10 mouse cellular contexts compared by ENCODE assay signal in the genomic region with DNA sequence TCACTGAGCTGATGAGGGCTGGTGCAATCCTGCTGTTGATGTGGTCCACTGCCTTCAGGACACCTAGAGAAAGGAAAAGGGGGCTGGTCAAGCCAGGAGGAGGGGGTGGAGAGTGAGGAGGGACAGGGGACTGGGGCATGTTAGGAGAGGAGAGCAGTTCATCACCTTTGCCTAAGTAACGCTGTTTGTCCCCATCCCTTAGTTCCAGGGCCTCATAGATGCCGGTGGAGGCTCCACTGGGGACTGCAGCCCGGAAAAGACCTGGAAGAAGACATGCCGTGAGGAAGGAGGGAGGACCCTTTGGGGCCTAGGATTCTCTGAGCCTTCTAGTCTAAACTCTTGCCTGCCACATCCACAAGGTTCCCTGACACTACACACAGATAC. TPM values are rescaled to one million over a fixed set of nuclear protein-coding genes. Genes with fewer than 3 reads are reported as not detected.
DNase-seq lines count a peak whose midpoint lies in the region; ATAC-seq and TF ChIP-seq lines count a peak whose summit lies in the region.
"Had no signal": no experiment of that assay in that cellular context is flagged by ENCODE, and none has a peak within 500 bp of the region (broad histone marks: within the 10 kb centered on the region; RNA-seq: fewer than 3 reads in every experiment).

No protein-coding gene starts in this region.

- H3K4me1 ChIP-seq in kidney, embryonic 16.5 days (ENCODE audit: insufficient read depth, low read length) = peaks cover 33% of the 10 kb centered on the region
- peaks cover 14% of the 10 kb centered on the region for H3K4me1 ChIP-seq in embryonic facial prominence, embryonic 14.5 days (ENCODE audit: control insufficient read depth, insufficient read depth, low read length)
- peaks cover 19% of the 10 kb centered on the region for H3K4me1 ChIP-seq in hindbrain, postnatal 0 days (ENCODE audit: insufficient read depth, low read length)

- WGBS in kidney, embryonic 16.5 days = 31% methylated on average over 4 of the region's 4 CpGs
- WGBS in embryonic facial prominence, embryonic 14.5 days = 34% methylated on average over 4 of the region's 4 CpGs
- WGBS in hindbrain, postnatal 0 days = 34% methylated on average over 4 of the region's 4 CpGs

- no peaks in the 10 kb centered on the region for H3K27me3 ChIP-seq in kidney, embryonic 16.5 days (ENCODE audit: insufficient read depth, low read length)
- H3K27me3 ChIP-seq in embryonic facial prominence, embryonic 14.5 days (replicated peaks; ENCODE audit: control insufficient read depth, insufficient read depth, low read length) = no peaks in the 10 kb centered on the region
- H3K27me3 ChIP-seq in hindbrain, postnatal 0 days (ENCODE audit: insufficient read depth, low read length) = no peaks in the 10 kb centered on the region
- H3K27me3 ChIP-seq in myocyte (ENCODE audit: control insufficient read depth, insufficient read depth, insufficient read length) = no peaks in the 10 kb centered on the region

- TF ChIP-seq POLR2A in myocyte (IDR thresholded peaks at IDR 0.05; ENCODE audit: insufficient read length, low read depth) = no peak

- H3K4me2 ChIP-seq in kidney, embryonic 16.5 days (replicated peaks; ENCODE audit: low read depth, low read length) = peak overlapping the region; percentile 94
- H3K4me2 ChIP-seq in embryonic facial prominence, embryonic 14.5 days (ENCODE audit: low read depth, low read length) = peak overlapping the region; percentile 91
- H3K4me2 ChIP-seq in hindbrain, postnatal 0 days (ENCODE audit: low read depth, low read length) = peak overlapping the region; percentile 75
- peak overlapping the region; percentile 89 for H3K4me2 ChIP-seq in myocyte (ENCODE audit: low read depth)

- peak overlapping the region; percentile 22 for H3K4me3 ChIP-seq in kidney, embryonic 16.5 days (ENCODE audit: low read length)
- H3K4me3 ChIP-seq in embryonic facial prominence, embryonic 14.5 days (ENCODE audit: low read depth, low read length) = 0 out of 2 replicates have a peak overlapping the region, but pooled peaks have one; percentile 6
- H3K4me3 ChIP-seq in hindbrain, postnatal 0 days (ENCODE audit: low read length) = no peak overlapping the region
- H3K4me3 ChIP-seq in myocyte = no peak overlapping the region

- no peak for ATAC-seq in kidney, embryonic 16.5 days (ENCODE audit: low FRiP score, low TSS enrichment)
- no peak for ATAC-seq in embryonic facial prominence, embryonic 14.5 days (ENCODE audit: low read depth)
- 0 out of 2 replicates have a peak, but pooled peaks have one; percentile 0 for ATAC-seq in hindbrain, postnatal 0 days

- H3K27ac ChIP-seq in kidney, embryonic 16.5 days (ENCODE audit: low read length) = peak overlapping the region; percentile 69
- no peak overlapping the region for H3K27ac ChIP-seq in embryonic facial prominence, embryonic 14.5 days (replicated peaks; ENCODE audit: low read depth, low read length)
- peak overlapping the region; percentile 78; the same call in 1 of the 2 replicates for H3K27ac ChIP-seq in hindbrain, postnatal 0 days

- no peak for TF ChIP-seq CTCF in hindbrain, postnatal 0 days (IDR thresholded peaks at IDR 0.05; ENCODE audit: low read depth)

- no peaks in the 10 kb centered on the region for H3K79me2 ChIP-seq in myocyte (ENCODE audit: control insufficient read depth, insufficient read depth)

- DNase-seq in kidney, postnatal 25 days = no peak
- DNase-seq in embryonic facial prominence, embryonic 14.5 days (ENCODE audit: low spot score) = no peak
- no peak for DNase-seq in hindbrain, postnatal 0 days (ENCODE audit: low spot score)
- DNase-seq in spleen, postnatal 10 days (ENCODE audit: low spot score in 2 of 2) = no peak
- DNase-seq in frontal cortex, adult 2 months (ENCODE audit: extremely low spot score in 1 of 2, low spot score in 1 of 2) = no peak
- DNase-seq: adrenal gland, adult 8-10 months had no signal

- peak overlapping the region; percentile 56; the same call in 1 of the 2 replicates for H3K9ac ChIP-seq in kidney, embryonic 16.5 days (replicated peaks; ENCODE audit: low read length)
- H3K9ac ChIP-seq in embryonic facial prominence, embryonic 14.5 days (ENCODE audit: low read depth, low read length) = no peak overlapping the region
- H3K9ac ChIP-seq in hindbrain, postnatal 0 days (replicated peaks; ENCODE audit: low read length) = peak overlapping the region; percentile 74; the same call in 1 of the 2 replicates

- no peak overlapping the region for H3ac ChIP-seq in myocyte (ENCODE audit: control insufficient read depth, insufficient read length)

- H3K9me3 ChIP-seq in kidney, embryonic 16.5 days (ENCODE audit: low read length) = no peaks in the 10 kb centered on the region
- H3K9me3 ChIP-seq in embryonic facial prominence, embryonic 14.5 days (ENCODE audit: control insufficient read depth, low read length) = no peaks in the 10 kb centered on the region
- no peaks in the 10 kb centered on the region for H3K9me3 ChIP-seq in hindbrain, postnatal 0 days (ENCODE audit: low read length)
- H3K9me3 ChIP-seq: G1E had no signal

- H3K36me3 ChIP-seq in kidney, embryonic 16.5 days (ENCODE audit: insufficient read depth, low read length) = no peaks in the 10 kb centered on the region
- no peaks in the 10 kb centered on the region for H3K36me3 ChIP-seq in embryonic facial prominence, embryonic 14.5 days (ENCODE audit: control insufficient read depth, insufficient read depth, low read length)
- no peaks in the 10 kb centered on the region; the same call in 1 of the 2 replicates for H3K36me3 ChIP-seq in hindbrain, postnatal 0 days (ENCODE audit: insufficient read depth, low read length)
- no peaks in the 10 kb centered on the region for H3K36me3 ChIP-seq in myocyte (ENCODE audit: control insufficient read depth, insufficient read depth)
- H3K36me3 ChIP-seq: G1E had no signal

TF ChIP-seq in myocyte, 11 proteins besides CTCF, POLR2A, EP300 and RAD21:
- TF ChIP-seq TCF3 (IDR thresholded peaks at IDR 0.05; ENCODE audit: insufficient read length, low read depth) (no peak), MYOD1 (IDR thresholded peaks at IDR 0.05; ENCODE audit: control insufficient read depth in 1 of 3, insufficient read length in 2 of 3, low read depth in 2 of 3) (no peak), REST (IDR thresholded peaks at IDR 0.05; ENCODE audit: insufficient read depth, insufficient read length) (no peak), POLR2AphosphoS2 (IDR thresholded peaks at IDR 0.05; ENCODE audit: insufficient read length, low read depth) (no peak), SRF (IDR thresholded peaks at IDR 0.05; ENCODE audit: control insufficient read depth, insufficient read length, low read depth) (no peak), USF1 (IDR thresholded peaks at IDR 0.05; ENCODE audit: low read depth) (no peak), CEBPB (IDR thresholded peaks at IDR 0.05; ENCODE audit: insufficient read depth, poor library complexity, severe bottlenecking) (no peak), E2F4 (IDR thresholded peaks at IDR 0.05; ENCODE audit: insufficient read depth) (no peak)

RNA-seq across cellular contexts. Expression of a gene that starts 1.9 kb away (rescaled TPM):
- polyA plus RNA-seq in kidney, embryonic 16.5 days (2015; fragmentation: Nextera tagmentation; extraction: Ambion mirVana) = 10.9 and 15.3 TPM in 2 replicates
- polyA plus RNA-seq in embryonic facial prominence, embryonic 14.5 days (2014; fragmentation: Nextera tagmentation; extraction: Ambion mirVana) = 10.4 and 11.2 TPM in 2 replicates
- 281 and 357 TPM in 2 replicates for total RNA-seq in hindbrain, postnatal 0 days (2014; rRNA removed)
- 213 and 216 TPM in 2 replicates for polyA plus RNA-seq in hindbrain, postnatal 0 days (2015; fragmentation: Nextera tagmentation; extraction: Ambion mirVana)
- 19.5 TPM for polyA plus RNA-seq in myocyte (2012; fragmentation: generic; extraction: Trizol)
- 822 and 850 TPM in 2 replicates for polyA plus RNA-seq in frontal cortex, adult 2 months (2012; rRNA removed)

RNA-seq across cellular contexts. Expression of a gene that starts 11.2 kb away (rescaled TPM):
- 16.4 and 20.2 TPM in 2 replicates for polyA plus RNA-seq in kidney, embryonic 16.5 days (2015; fragmentation: Nextera tagmentation; extraction: Ambion mirVana)
- polyA plus RNA-seq in embryonic facial prominence, embryonic 14.5 days (2014; fragmentation: Nextera tagmentation; extraction: Ambion mirVana) = 13.8 and 14.9 TPM in 2 replicates
- 19.1 and 23.7 TPM in 2 replicates for total RNA-seq in hindbrain, postnatal 0 days (2014; rRNA removed)
- 19.9 and 21.3 TPM in 2 replicates for polyA plus RNA-seq in hindbrain, postnatal 0 days (2015; fragmentation: Nextera tagmentation; extraction: Ambion mirVana)
- 39.4 TPM for polyA plus RNA-seq in myocyte (2012; fragmentation: generic; extraction: Trizol)
- polyA plus RNA-seq in frontal cortex, adult 2 months (2012; rRNA removed) = 75.6 and 84.2 TPM in 2 replicates

RNA-seq across cellular contexts. Expression of a gene that starts 11.7 kb away (rescaled TPM):
- 0.14 TPM in 1 of 2 replicates, not detected in the other for polyA plus RNA-seq in kidney, embryonic 16.5 days (2015; fragmentation: Nextera tagmentation; extraction: Ambion mirVana)
- polyA plus RNA-seq in embryonic facial prominence, embryonic 14.5 days (2014; fragmentation: Nextera tagmentation; extraction: Ambion mirVana) = not detected in 2 replicates
- 0.26 TPM in 1 of 2 replicates, not detected in the other for total RNA-seq in hindbrain, postnatal 0 days (2014; rRNA removed)
- polyA plus RNA-seq in hindbrain, postnatal 0 days (2015; fragmentation: Nextera tagmentation; extraction: Ambion mirVana) = not detected in 2 replicates
- polyA plus RNA-seq in myocyte (2012; fragmentation: generic; extraction: Trizol) = not detected
- not detected in 2 replicates for polyA plus RNA-seq in frontal cortex, adult 2 months (2012; rRNA removed)
- total RNA-seq: adrenal gland, adult 8-10 months; G1E had no signal
- polyA plus RNA-seq: G1E; lung, embryonic 16.5 days had no signal

RNA-seq across cellular contexts. Expression of a gene that starts 12.0 kb away (rescaled TPM):
- polyA plus RNA-seq in kidney, embryonic 16.5 days (2015; fragmentation: Nextera tagmentation; extraction: Ambion mirVana) = 1.0 and 1.2 TPM in 2 replicates
- polyA plus RNA-seq in embryonic facial prominence, embryonic 14.5 days (2014; fragmentation: Nextera tagmentation; extraction: Ambion mirVana) = 1.9 and 13.2 TPM in 2 replicates
- total RNA-seq in hindbrain, postnatal 0 days (2014; rRNA removed) = 6.7 and 9.2 TPM in 2 replicates
- polyA plus RNA-seq in hindbrain, postnatal 0 days (2015; fragmentation: Nextera tagmentation; extraction: Ambion mirVana) = 5.4 and 8.7 TPM in 2 replicates
- polyA plus RNA-seq in myocyte (2012; fragmentation: generic; extraction: Trizol) = 0.13 TPM
- 5.0 and 7.6 TPM in 2 replicates for polyA plus RNA-seq in frontal cortex, adult 2 months (2012; rRNA removed)
- polyA plus RNA-seq: G1E had no signal

RNA-seq across cellular contexts. Expression of a gene that starts 26.4 kb away (rescaled TPM):
- polyA plus RNA-seq in kidney, embryonic 16.5 days (2015; fragmentation: Nextera tagmentation; extraction: Ambion mirVana) = 527 and 541 TPM in 2 replicates
- 392 and 415 TPM in 2 replicates for polyA plus RNA-seq in embryonic facial prominence, embryonic 14.5 days (2014; fragmentation: Nextera tagmentation; extraction: Ambion mirVana)
- total RNA-seq in hindbrain, postnatal 0 days (2014; rRNA removed) = 212 and 236 TPM in 2 replicates
- 643 and 649 TPM in 2 replicates for polyA plus RNA-seq in hindbrain, postnatal 0 days (2015; fragmentation: Nextera tagmentation; extraction: Ambion mirVana)
- polyA plus RNA-seq in myocyte (2012; fragmentation: generic; extraction: Trizol) = 287 TPM
- polyA plus RNA-seq in frontal cortex, adult 2 months (2012; rRNA removed) = 383 and 401 TPM in 2 replicates

Comparison
In these comparisons a context has a peak if more than half of its experiments do, and no peak if none do; other contexts are left out.
1. H3K4me3 ChIP-seq: peak in kidney, embryonic 16.5 days (single experiment) and embryonic facial prominence, embryonic 14.5 days (single experiment); none in hindbrain, postnatal 0 days (single experiment) and myocyte (single experiment).
2. RNA of a gene that starts 1.9 kb away (polyA plus RNA-seq): 822 to 850 TPM in frontal cortex, adult 2 months and 213 to 216 TPM in hindbrain, postnatal 0 days; 19.5 TPM in myocyte (single experiment), 10.4 to 11.2 TPM in embryonic facial prominence, embryonic 14.5 days and 10.9 to 15.3 TPM in kidney, embryonic 16.5 days; every median in the first group is over 10 times any median in the second.
3. Peak in every context shown above with its lines, with median percentiles within 50 percentile points of each other: H3K4me2 ChIP-seq.